Mouse (Mus musculus) lung, postnatal 36 days (tissue): Measurements from ENCODE around the gene Slc25a47.

ENCODE experiments used
- DNase-seq: peaks from one replicate; pipeline ENCODE4 v3.0.0; 2022; ENCODE audit warnings: mixed read lengths

Slc25a47 gene

DNA sequence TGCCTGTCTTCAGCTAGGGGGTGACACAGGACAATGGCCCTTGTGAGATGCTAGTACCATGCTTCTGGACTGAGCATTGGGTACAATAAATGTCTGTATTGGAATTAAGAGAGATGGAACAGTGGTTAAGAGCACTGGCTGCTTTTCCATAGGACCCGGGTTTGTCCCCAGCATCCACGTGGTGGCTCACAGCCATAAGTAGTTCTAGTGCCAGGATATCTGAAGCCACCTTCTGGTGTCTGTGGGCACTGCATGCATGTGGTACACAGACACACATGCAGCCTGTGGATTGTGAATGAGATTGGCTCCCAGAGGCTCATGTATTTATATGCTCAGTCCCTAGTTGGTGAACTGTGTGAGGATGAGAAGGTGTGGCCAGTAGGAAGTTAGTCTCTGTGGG, 33.7 kb downstream of the Slc25a47 start:
- peak; percentile 42 for DNase-seq

DNA sequence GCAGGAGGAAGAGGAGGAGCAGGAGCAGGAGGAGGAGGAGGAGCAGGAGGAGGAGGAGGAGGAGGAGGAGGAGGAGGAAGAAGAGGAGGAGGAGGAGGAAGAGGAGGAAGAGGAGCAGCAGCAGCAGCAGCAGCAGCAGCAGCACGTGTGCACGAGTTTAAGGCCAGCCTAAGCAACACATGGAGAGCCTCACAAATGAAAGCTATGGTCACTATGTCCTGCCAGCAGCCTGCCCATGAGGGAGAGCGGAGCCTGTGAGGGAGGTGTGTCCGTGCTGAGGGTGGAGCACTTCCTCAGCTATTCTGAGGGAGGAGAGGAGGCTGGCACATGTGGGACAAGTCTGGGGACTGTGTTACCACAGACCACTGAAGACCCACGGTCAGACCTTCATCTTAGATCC, 37.3 kb downstream of the Slc25a47 start:
- peak; percentile 16 for DNase-seq

DNA sequence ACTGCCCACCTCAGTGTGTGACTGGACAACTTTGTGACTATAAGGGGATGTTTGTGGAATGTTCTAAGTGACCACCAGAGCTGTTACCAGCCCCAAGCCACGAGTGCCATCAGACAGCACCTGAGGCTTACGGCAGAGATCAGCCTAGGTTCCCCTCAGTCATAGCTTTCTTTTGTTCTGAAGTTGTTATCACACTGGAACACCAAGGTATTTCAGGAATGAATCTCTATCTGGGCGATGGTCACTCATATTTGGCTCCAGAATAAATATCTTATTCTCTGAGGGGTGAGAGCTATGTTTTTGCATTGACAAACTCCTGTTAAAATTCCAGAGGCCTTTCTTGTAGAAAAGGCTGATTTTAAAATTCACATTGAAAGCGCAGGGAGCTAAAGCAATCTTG, 43.3 kb downstream of the Slc25a47 start:
- DNase-seq = peak; percentile 16

- DNase-seq = peak; percentile 61
These were observed 44.8 kb downstream of the Slc25a47 start for GRCm38 (mm10) chr12:108880606-108881005.

DNA sequence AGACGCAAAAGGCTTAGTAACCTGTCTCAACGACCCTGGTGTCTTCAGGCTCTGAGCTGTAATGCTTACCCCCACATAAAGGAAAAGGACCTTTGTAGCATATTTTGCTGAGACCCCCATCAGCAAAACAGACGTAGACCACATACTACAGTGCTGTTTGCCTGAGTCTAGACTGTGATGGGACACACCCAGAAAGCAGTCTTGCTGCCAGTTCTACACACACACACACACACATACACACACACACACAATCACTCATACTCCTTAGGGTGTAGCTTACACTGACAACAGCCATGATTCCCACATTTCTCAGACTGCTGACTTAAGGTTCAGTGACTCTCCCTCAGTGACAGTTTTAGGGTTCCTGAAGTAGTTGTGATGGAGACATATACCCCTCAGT, 45.3 kb downstream of the Slc25a47 start:
- no peak for DNase-seq

DNA sequence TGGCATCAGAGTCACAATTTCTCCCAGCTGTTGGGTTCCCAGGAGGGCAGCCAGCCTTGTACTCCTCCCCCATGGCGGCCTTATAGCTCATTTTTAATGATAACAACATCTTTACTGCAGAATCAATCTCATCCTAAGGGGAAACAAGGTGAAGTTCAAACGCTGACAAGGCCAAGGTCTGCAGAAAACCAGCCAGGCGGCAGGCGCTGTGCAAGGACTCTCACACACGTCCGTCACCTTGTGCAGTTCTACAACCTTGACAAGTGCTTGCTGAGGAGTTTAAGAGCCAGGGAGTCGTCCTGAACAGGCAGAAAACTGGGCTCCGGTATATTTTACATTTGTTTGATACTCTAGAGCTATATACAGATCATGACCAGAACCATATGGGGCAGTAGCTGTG, 46.9 kb downstream of the Slc25a47 start:
- DNase-seq = no peak

DNA sequence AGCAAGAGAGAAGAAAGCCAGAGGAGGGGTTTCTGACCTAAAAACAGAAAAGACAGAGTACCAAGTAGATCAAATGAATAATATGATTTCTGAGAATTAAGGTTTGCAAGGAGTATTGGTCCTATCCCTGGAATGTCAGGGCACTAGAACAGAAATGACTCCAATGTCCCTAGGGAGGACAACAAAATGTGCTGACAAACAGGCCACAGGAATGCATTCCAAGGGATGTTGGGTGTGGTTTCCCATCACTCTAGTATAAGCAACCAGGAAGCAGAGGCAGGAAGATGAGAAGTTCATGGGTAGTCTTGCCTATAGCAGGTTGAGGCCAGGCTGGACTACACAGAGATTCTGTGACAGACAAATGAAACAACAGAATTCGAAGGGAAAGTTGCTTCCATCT, 50.1 kb downstream of the Slc25a47 start:
- peak; percentile 46 for DNase-seq

DNA sequence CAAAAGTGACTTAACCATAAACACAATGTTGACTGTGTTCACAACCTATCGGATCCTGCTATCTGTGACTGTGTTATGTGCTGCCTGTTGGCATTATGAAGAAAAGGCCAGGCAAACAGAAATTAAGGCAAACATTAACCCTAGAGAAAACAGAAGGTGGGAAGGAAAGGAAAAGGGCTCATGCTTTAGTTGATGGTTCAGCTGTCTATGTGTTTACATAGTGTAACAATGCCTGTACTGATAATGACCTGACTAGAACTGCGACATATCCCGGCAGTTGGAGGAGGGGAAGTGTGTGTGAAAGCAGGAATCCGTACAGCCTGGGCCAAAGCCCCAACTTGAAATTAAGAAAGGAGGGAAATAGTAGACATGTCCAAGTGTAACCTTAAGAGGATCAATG, 51.2 kb downstream of the Slc25a47 start:
- DNase-seq = no peak

DNA sequence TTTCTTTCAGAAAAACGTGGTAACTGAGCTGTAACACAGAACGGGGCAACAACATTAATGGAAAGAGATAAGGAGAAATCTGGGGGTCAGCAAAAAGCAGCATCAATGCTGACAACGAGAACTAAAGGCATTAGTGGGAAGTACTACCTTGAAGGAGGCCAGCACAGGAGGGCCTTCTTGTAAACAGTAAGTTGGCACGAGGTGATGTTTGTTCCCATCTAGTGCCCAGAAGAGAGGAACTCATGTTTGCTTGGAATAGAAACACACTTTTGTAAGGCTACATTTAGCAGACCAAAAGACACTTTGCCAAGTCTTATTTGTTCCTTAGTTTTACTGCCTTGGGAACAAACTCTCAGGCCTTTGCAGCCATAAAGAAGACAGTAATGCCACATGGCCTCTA, 52.8 kb downstream of the Slc25a47 start:
- peak; percentile 76 for DNase-seq

- peak; percentile 72 for DNase-seq
These were observed 57.3 kb downstream of the Slc25a47 start, which contains the start of gene Wdr25 for GRCm38 (mm10) chr12:108892989-108893714. Gene Wdr25 (plus strand): TSS chr12:108893631.

DNA sequence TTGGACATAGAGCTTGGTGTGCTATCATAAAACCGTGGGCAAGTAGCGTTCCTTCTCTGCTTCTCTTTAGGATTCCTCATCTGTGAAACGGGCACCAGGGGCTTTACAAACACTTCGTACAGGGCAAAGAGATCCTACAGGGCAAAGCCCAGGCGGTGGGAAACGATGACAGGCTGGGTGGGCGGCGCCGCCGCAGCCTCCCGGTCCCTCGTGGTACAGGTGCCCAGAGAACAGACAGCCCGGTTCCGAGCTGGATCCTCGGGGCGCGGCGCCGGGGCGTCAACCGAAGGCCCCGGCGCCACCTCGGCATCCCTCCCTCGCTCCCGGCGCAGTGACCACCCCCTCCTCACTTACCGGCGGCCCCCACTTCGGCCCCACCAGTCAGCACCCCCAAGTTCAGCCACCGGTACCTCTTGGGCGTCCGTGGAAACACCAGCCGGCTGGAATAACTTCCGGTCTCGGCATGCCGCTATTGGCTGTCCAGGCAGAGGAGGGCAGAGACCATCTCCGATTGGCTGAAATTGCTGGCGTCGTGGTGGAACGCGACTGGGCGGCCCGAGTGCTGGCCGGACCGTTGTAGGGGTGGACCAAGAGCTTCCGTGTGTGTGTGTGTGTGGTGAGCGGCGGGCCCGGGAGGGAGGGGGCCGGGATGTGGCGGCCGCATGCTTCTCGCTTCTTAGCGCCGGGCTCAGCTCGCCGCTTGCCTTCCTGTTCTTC, 58.0 kb downstream of the Slc25a47 start, which contains the start of gene Wars:
Gene Wars, minus strand, starts transcription at position 460 of the 717 bp plus-strand sequence.
- DNase-seq = peak; percentile 97

DNA sequence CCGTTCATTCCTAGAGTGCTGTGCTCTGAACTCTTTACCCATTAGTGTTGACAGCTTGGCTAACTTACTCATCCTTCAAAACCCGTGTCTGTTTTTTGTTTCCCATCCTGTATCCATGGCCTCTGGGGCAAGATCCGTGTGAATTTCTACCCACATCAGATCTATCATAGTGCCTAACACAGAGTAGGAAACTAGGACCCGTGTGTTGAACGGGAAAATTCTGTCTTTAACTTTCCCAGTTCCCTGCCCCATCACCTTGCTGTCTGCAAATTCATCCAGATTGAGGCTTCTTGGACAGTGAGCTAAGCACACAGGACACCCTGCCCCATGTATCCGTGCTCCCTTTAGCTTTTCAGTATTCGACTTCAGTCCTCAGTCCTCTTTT, 58.6 kb downstream of the Slc25a47 start:
- DNase-seq = no peak

- peak; percentile 67 for DNase-seq
These were observed 60.2 kb downstream of the Slc25a47 start for GRCm38 (mm10) chr12:108896006-108896405.

DNA sequence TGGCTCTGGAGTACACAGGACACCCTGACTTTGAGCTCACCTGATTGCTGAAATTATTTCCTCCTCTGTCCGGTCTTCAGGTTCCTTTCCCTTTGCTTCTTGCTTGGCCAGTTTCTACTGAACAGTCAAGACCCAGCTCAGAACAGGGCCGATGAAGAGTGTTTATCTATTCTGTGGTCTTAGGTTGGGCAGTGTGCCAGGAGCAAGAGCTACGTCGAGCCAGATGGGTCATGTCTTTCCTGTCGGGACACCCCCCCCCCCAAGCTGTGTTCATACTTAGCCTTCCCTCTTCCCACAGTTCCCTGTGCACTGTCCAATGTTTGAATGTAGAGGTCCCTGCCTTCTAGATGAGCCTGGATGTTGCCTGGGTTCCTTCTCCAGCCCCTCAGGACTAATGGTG, 65.5 kb downstream of the Slc25a47 start:
- no peak for DNase-seq

- DNase-seq = peak; percentile 64
These were observed 67.1 kb downstream of the Slc25a47 start for GRCm38 (mm10) chr12:108902940-108903339.

- peak; percentile 70 for DNase-seq
These were observed 67.9 kb downstream of the Slc25a47 start for GRCm38 (mm10) chr12:108903600-108904275.

GRCm38 (mm10) chr12:108904276-108904653, 68.4 kb downstream of the Slc25a47 start:
- DNase-seq = no peak

DNA sequence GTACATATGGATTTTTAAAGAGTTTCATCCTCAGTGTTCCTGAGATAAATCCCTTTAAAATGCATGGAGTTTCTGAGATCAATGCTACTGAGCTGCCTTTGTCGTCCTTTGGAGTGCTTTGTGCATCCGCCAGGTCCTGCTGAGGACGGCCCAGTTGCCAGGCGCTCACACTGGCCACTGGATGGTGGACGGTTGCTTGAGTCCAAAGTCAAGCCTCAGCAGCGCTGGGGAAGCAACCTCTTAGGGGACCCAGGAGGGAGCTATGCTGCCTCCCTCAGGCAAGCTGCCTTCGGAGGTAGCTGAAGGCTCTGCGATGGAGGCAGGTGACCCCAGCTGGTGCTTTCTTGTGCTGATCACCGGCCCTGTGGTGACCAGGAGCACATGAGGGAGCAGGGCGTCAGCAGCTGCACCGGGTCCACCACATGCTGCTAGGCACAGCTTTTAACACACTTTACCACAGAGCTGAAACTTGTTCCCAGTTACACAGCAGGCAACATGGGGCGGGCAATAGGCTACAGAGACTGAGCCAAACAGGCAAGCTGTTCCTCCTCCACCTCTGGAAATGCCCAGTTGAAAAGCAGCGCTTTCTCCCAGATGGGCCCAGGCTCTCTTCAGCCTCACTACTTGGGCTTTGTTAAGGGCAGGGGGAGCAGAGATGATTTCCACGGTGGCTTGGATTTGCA, 69.9 kb downstream of the Slc25a47 start:
- no peak for DNase-seq

DNA sequence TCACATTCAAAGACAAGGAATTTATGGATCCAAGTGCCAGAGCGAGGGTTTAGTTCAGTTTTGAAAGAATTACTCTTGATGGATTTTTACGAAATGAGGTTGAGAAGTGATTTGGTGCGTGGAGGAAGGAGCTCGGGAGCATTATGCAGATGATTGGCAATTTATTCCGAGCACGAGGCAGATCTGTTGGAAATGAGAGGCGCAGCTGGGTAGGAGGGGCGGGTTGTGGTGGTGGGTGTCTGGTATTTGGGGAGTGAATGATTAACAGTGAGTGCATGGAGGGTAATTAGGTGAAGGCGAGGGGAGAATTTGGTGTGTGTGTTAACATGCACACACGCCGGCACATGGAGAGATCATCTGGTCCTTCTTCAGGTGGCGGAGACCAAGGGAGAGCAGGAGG, 70.6 kb downstream of the Slc25a47 start:
- no peak for DNase-seq
